Mouse (Mus musculus) E14TG2a.4 (cell line): ENCODE data around the gene Rnf115.

Experiments
- CTCF ChIP-seq: conservative IDR thresholded peaks from 2 replicates; pipeline ENCODE4 v1.5.1; 2014; ENCODE audit warnings: low read length
- NANOG ChIP-seq: IDR thresholded peaks from 2 replicates; pipeline ENCODE4 v1.6.1; 2014; ENCODE audit warnings: borderline replicate concordance, low read length, mixed read lengths
- POU5F1 ChIP-seq: IDR thresholded peaks from 2 replicates; pipeline ENCODE4 v1.6.1; 2014; ENCODE audit warnings: low read length, borderline replicate concordance

- TF ChIP-seq CTCF = no peak
- no peak for TF ChIP-seq POU5F1
- no peak for TF ChIP-seq NANOG
Measured at GRCm38 (mm10) chr3:96728634-96729402, 1.4 kb downstream of the Rnf115 start.
